Mouse (Mus musculus): Measurements from ENCODE around the gene Capn8. TPM values are rescaled to one million over a fixed set of nuclear protein-coding genes. Genes with fewer than 3 reads are reported as not detected.

Capn8 gene
- polyA plus RNA-seq, 2 experiments = 0.01 TPM; not detected in 1

GRCm38 (mm10) chr1:182550761-182551160, 14.0 kb upstream of the Capn8 start:
- Histone ChIP-seq H3K4me1 (replicated peaks; ENCODE audit: control insufficient read depth in 2 of 2, insufficient read depth in 2 of 2, low read length in 1 of 2) (no peaks in the 10 kb centered on the region), H3K4me2 (ENCODE audit: low read depth) (no peak overlapping the region), H3K27ac (no peak overlapping the region), H3K36me3 (replicated peaks; ENCODE audit: control insufficient read depth, insufficient read depth, low read depth) (no peaks in the 10 kb centered on the region), H3K4me3 (ENCODE audit: insufficient read depth in 1 of 2, low read depth in 2 of 2, low read length in 2 of 2) (no peak overlapping the region), H3K9ac (replicated peaks) (no peak overlapping the region), H3K9me3 (ENCODE audit: control insufficient read depth, low read length) (no peaks in the 10 kb centered on the region), H3K27me3 (ENCODE audit: control insufficient read depth, insufficient read depth, low read length) (no peaks in the 10 kb centered on the region)
- ATAC-seq (ENCODE audit: insufficient read depth) (no peak), DNase-seq (ENCODE audit: low read depth in 3 of 3, low spot score in 3 of 3) (no peak)
- TF ChIP-seq CTCF (IDR thresholded peaks at IDR 0.05; ENCODE audit: low read depth) = no peak
- TF ChIP-seq EP300 (IDR thresholded peaks at IDR 0.05; ENCODE audit: low read depth) = no peak
- 60% methylated on average over 8 of the region's 8 CpGs for WGBS (ENCODE audit: insufficient replicate concordance)

- no peak overlapping the region for H3K4me3 ChIP-seq (ENCODE audit: insufficient read depth in 1 of 2, low read depth in 2 of 2, low read length in 2 of 2)
- no peak overlapping the region for H3K27ac ChIP-seq
- H3K27me3 ChIP-seq (ENCODE audit: control insufficient read depth, insufficient read depth, low read length) = no peaks in the 10 kb centered on the region
- H3K9me3 ChIP-seq (ENCODE audit: control insufficient read depth, low read length) = no peaks in the 10 kb centered on the region
- no peak for TF ChIP-seq EP300 (IDR thresholded peaks at IDR 0.05; ENCODE audit: low read depth)
- peak; percentile 82 for TF ChIP-seq CTCF (IDR thresholded peaks at IDR 0.05; ENCODE audit: low read depth)
- H3K4me1 ChIP-seq (replicated peaks; ENCODE audit: control insufficient read depth in 2 of 2, insufficient read depth in 2 of 2, low read length in 1 of 2) = no peaks in the 10 kb centered on the region
- H3K4me2 ChIP-seq (ENCODE audit: low read depth) = no peak overlapping the region
- no peak for ATAC-seq (ENCODE audit: insufficient read depth)
- WGBS (ENCODE audit: insufficient replicate concordance) = 52% methylated on average over 12 of the region's 12 CpGs
- no peaks in the 10 kb centered on the region for H3K36me3 ChIP-seq (replicated peaks; ENCODE audit: control insufficient read depth, insufficient read depth, low read depth)
- DNase-seq (ENCODE audit: low read depth in 3 of 3, low spot score in 3 of 3) = no peak
- H3K9ac ChIP-seq (replicated peaks) = no peak overlapping the region
Measured at GRCm38 (mm10) chr1:182553649-182554375, 11.0 kb upstream of the Capn8 start.

- TF ChIP-seq EP300 (IDR thresholded peaks at IDR 0.05; ENCODE audit: low read depth) = no peak
- no peak for TF ChIP-seq CTCF (IDR thresholded peaks at IDR 0.05; ENCODE audit: low read depth)
- no peaks in the 10 kb centered on the region for H3K36me3 ChIP-seq (replicated peaks; ENCODE audit: control insufficient read depth, insufficient read depth, low read depth)
- 63% methylated on average over 4 of the region's 4 CpGs for WGBS (ENCODE audit: insufficient replicate concordance)
- H3K9me3 ChIP-seq (ENCODE audit: control insufficient read depth, low read length) = no peaks in the 10 kb centered on the region
- ATAC-seq (ENCODE audit: insufficient read depth) = no peak
- peaks cover 0 to 4% of the 10 kb centered on the region in 2 experiments; a peak in 1 of 4 replicates for H3K4me1 ChIP-seq (replicated peaks; ENCODE audit: control insufficient read depth in 2 of 2, insufficient read depth in 2 of 2, low read length in 1 of 2)
- H3K4me3 ChIP-seq (ENCODE audit: insufficient read depth in 1 of 2, low read depth in 2 of 2, low read length in 2 of 2) = no peak overlapping the region
- H3K27ac ChIP-seq = no peak overlapping the region
- no peak overlapping the region for H3K9ac ChIP-seq (replicated peaks)
- DNase-seq (ENCODE audit: low read depth in 3 of 3, low spot score in 3 of 3) = no peak
- H3K27me3 ChIP-seq (ENCODE audit: control insufficient read depth, insufficient read depth, low read length) = no peaks in the 10 kb centered on the region
- H3K4me2 ChIP-seq (ENCODE audit: low read depth) = no peak overlapping the region
Measured at GRCm38 (mm10) chr1:182558271-182558670, 6.5 kb upstream of the Capn8 start.

- WGBS (ENCODE audit: insufficient replicate concordance) = 78% methylated on average over 10 of the region's 11 CpGs
- no peaks in the 10 kb centered on the region for H3K9me3 ChIP-seq (ENCODE audit: control insufficient read depth, low read length)
- H3K36me3 ChIP-seq (replicated peaks; ENCODE audit: control insufficient read depth, insufficient read depth, low read depth) = no peaks in the 10 kb centered on the region
- H3K27me3 ChIP-seq (ENCODE audit: control insufficient read depth, insufficient read depth, low read length) = no peaks in the 10 kb centered on the region
- no peak overlapping the region for H3K27ac ChIP-seq
- H3K4me2 ChIP-seq (ENCODE audit: low read depth) = no peak overlapping the region
- no peak for TF ChIP-seq CTCF (IDR thresholded peaks at IDR 0.05; ENCODE audit: low read depth)
- TF ChIP-seq EP300 (IDR thresholded peaks at IDR 0.05; ENCODE audit: low read depth) = no peak
- no peak overlapping the region for H3K9ac ChIP-seq (replicated peaks)
- H3K4me1 ChIP-seq (replicated peaks; ENCODE audit: control insufficient read depth in 2 of 2, insufficient read depth in 2 of 2, low read length in 1 of 2) = peaks cover 0 to 6% of the 10 kb centered on the region in 2 experiments; a peak in 1 of 4 replicates
- DNase-seq (ENCODE audit: low read depth in 3 of 3, low spot score in 3 of 3) (no peak), ATAC-seq (ENCODE audit: insufficient read depth) (no peak)
- H3K4me3 ChIP-seq (ENCODE audit: insufficient read depth in 1 of 2, low read depth in 2 of 2, low read length in 2 of 2) = no peak overlapping the region
Measured at GRCm38 (mm10) chr1:182559530-182559929, 5.3 kb upstream of the Capn8 start.

GRCm38 (mm10) chr1:182560390-182561098, 4.3 kb upstream of the Capn8 start:
- DNase-seq (ENCODE audit: low read depth in 3 of 3, low spot score in 3 of 3) (no peak), ATAC-seq (ENCODE audit: insufficient read depth) (no peak)
- WGBS (ENCODE audit: insufficient replicate concordance) = 12% methylated on average over 3 of the region's 3 CpGs
- Histone ChIP-seq H3K4me3 (ENCODE audit: insufficient read depth in 1 of 2, low read depth in 2 of 2, low read length in 2 of 2) (no peak overlapping the region), H3K4me2 (ENCODE audit: low read depth) (no peak overlapping the region), H3K27me3 (ENCODE audit: control insufficient read depth, insufficient read depth, low read length) (no peaks in the 10 kb centered on the region), H3K27ac (no peak overlapping the region), H3K36me3 (replicated peaks; ENCODE audit: control insufficient read depth, insufficient read depth, low read depth) (no peaks in the 10 kb centered on the region), H3K9ac (replicated peaks) (no peak overlapping the region), H3K4me1 (replicated peaks; ENCODE audit: control insufficient read depth in 2 of 2, insufficient read depth in 2 of 2, low read length in 1 of 2) (peaks cover 0 to 6% of the 10 kb centered on the region in 2 experiments; a peak in 1 of 4 replicates), H3K9me3 (ENCODE audit: control insufficient read depth, low read length) (no peaks in the 10 kb centered on the region)
- TF ChIP-seq CTCF (IDR thresholded peaks at IDR 0.05; ENCODE audit: low read depth) (peak; percentile 63), EP300 (IDR thresholded peaks at IDR 0.05; ENCODE audit: low read depth) (no peak)

Measured in liver, embryonic 14.5 days (tissue).